Mouse (Mus musculus) liver, embryonic 16.5 days (tissue): Measurements from ENCODE around the gene Rnf222. TPM values are rescaled to one million over a fixed set of nuclear protein-coding genes. Genes with fewer than 3 reads are reported as not detected.

Experiments
- ATAC-seq: fragments of 200-750 bp; cut with Nextera tagmentation; 2 replicates; pipeline ENCODE4 v1.8.0; 2017; ENCODE audit warnings: low read depth, mild to moderate bottlenecking, moderate number of reproducible peaks, moderate library complexity
- H3K27ac ChIP-seq: fragments of 300-500 bp; sonication (generic); 2 replicates; pipeline ENCODE4 v1.5.1; 2014; ENCODE audit warnings: mild to moderate bottlenecking, low read length
- H3K27me3 ChIP-seq: fragments of 300-500 bp; sonication (generic); 2 replicates; pipeline ENCODE4 v1.6.1; 2014; ENCODE audit warnings: low read depth, low read length, mixed read lengths; ENCODE audit not compliant: control insufficient read depth, insufficient read depth
- H3K36me3 ChIP-seq: fragments of 300-500 bp; sonication (generic); 2 replicates; pipeline ENCODE4 v1.6.1; 2014; ENCODE audit warnings: mild to moderate bottlenecking; ENCODE audit not compliant: control insufficient read depth, insufficient read depth
- H3K4me1 ChIP-seq: fragments of 300-500 bp; sonication (generic); 2 replicates; pipeline ENCODE4 v1.6.1; 2014; ENCODE audit warnings: low read depth, low read length, mixed read lengths; ENCODE audit not compliant: control insufficient read depth
- H3K4me2 ChIP-seq: fragments of 300-500 bp; sonication (generic); 2 replicates; pipeline ENCODE4 v1.6.1; 2014; ENCODE audit warnings: low read depth, low read length, mixed read lengths
- H3K4me3 ChIP-seq: fragments of 300-500 bp; sonication (generic); 2 replicates; pipeline ENCODE4 v1.5.1; 2014; ENCODE audit warnings: low read depth, mild to moderate bottlenecking, low read length
- H3K9ac ChIP-seq: fragments of 300-500 bp; sonication (generic); 2 replicates; pipeline ENCODE4 v1.6.1; 2014; ENCODE audit warnings: low read depth, low read length
- H3K9me3 ChIP-seq: fragments of 300-500 bp; sonication (generic); replicated peaks from 2 replicates; pipeline ENCODE4 v1.6.1; 2016; ENCODE audit warnings: low read length; ENCODE audit not compliant: control insufficient read depth
- WGBS: fragments of 180-500 bp; shearing (Covaris S2); extraction: QIAGEN DNeasy Blood & Tissue Kit; methylation state at CpG from one replicate; pipeline ENCODE4 v1.1.7; 2014; ENCODE audit not compliant: insufficient replicate concordance; 5-methylcytosine and 5-hydroxymethylcytosine counted together
- polyA plus RNA-seq: library from polyadenylated mRNA; unstranded; fragments of >200 nt; fragmentation: Nextera tagmentation; extraction: Ambion mirVana; gene quantifications from 2 replicates; pipeline ENCODE4 v1.2.1, GENCODE M21; 2015

The Rnf222 gene
- polyA plus RNA-seq, 1 experiment from 2014 or later = 0.04 TPM

DNA sequence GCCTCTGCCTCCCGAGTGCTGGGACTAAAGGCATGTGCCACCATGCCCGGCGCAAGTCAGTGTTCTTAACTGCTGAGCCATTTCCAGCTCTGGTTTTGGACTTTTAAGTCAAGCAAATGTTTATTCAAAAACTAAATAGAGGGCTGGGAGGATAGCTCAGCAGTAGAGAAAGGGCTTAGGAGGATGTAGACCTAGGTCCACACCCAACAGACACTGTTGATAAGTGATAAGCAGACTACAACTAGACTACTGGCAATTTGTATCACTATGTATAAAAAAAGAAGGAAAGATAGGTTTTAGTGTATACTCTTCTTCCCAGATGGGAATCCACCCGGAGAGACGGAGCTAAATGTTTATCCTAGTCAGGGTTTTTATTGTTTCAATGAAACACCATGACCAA lies 7.9 kb downstream of the Rnf222 start:
- whole genome bisulfite sequencing = 34% methylated on average over 5 of the region's 5 CpGs
- no peak overlapping the region; the same call in 1 of the 2 replicates for H3K4me2 ChIP-seq
- no peak overlapping the region for H3K4me3 ChIP-seq
- H3K9ac ChIP-seq = no peak overlapping the region
- peak overlapping the region; percentile 78 for H3K27ac ChIP-seq
- no peaks in the 10 kb centered on the region for H3K9me3 ChIP-seq
- ATAC-seq = peak; percentile 75
- H3K27me3 ChIP-seq = no peaks in the 10 kb centered on the region
- no peaks in the 10 kb centered on the region for H3K36me3 ChIP-seq
- H3K4me1 ChIP-seq = peaks cover 53% of the 10 kb centered on the region

DNA sequence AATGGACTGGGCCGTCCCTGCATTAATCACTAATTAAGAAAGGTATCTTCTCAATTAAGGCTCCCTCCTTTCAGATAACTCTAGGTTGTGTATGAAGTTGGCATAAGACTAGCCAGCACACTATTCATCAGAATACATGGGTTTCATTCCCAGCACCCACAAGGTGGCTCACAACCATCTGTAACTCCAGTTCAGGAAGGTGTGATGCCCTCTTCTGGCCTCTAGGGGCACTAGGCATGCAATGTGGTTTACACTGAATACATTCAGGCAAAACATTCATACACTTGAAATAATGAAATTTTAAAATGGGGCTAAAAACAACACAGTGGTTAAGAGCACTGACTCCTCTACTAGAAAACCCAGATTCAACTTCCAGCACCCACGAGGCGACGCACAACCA lies 8.8 kb downstream of the Rnf222 start:
- ATAC-seq = no peak
- H3K4me1 ChIP-seq = peaks cover 51% of the 10 kb centered on the region
- 62% methylated on average over 4 of the region's 4 CpGs for WGBS

DNA sequence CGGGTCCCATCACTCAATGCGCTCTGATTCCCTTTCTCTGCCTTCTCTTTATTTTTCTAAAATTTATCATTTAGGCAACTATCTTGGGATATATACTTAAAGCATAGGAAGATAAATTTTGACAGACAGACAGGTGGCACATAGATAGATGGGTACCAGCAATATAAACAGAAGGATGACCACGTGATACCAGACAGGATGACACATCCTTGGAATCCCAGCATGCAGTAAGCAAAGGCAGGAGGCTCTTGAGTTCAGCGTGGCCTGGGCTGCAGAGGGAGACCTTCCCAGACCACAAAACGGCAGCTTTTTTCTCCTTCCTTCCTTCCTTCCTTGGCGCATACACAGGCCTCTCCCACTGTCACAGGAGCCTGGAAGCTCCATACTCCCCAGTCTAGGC lies 9.5 kb downstream of the Rnf222 start:
- Histone ChIP-seq H3K9me3 (no peaks in the 10 kb centered on the region), H3K4me3 (no peak overlapping the region), H3K36me3 (peaks cover 1% of the 10 kb centered on the region; the same call in 1 of the 2 replicates), H3K9ac (no peak overlapping the region), H3K27ac (no peak overlapping the region), H3K4me1 (peaks cover 48% of the 10 kb centered on the region), H3K27me3 (no peaks in the 10 kb centered on the region), H3K4me2 (no peak overlapping the region)
- 48% methylated on average over 6 of the region's 6 CpGs for WGBS
- ATAC-seq = no peak

More for the DNA sequence above, 8.8 kb downstream of the Rnf222 start:
- Histone ChIP-seq H3K9ac (no peak overlapping the region), H3K9me3 (no peaks in the 10 kb centered on the region), H3K36me3 (no peaks in the 10 kb centered on the region), H3K27ac (peak overlapping the region; percentile 78), H3K27me3 (no peaks in the 10 kb centered on the region), H3K4me3 (no peak overlapping the region), H3K4me2 (no peak overlapping the region)

DNA sequence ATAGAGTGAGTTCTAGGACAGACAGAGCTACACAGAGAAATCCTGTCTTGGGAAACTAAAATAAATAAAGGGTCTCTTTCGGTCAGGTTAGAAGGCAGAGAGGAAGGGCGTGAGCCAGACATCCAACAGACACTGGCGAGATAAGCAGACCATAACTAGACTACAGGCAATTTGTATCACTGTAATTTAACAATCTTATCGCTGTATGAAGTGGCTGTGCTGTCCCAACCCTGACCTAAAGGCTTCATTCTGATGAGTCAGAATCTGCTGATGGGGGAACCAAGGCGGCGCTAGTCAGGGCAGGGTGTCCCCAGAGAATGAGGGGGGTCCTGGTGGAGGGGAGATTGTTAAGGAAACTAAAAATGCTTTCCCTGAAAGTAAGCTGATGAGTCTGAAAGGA lies 10.4 kb downstream of the Rnf222 start:
- Histone ChIP-seq H3K36me3 (peaks cover 11% of the 10 kb centered on the region), H3K9ac (0 out of 2 replicates have a peak overlapping the region, but pooled peaks have one; percentile 5), H3K4me2 (no peak overlapping the region), H3K4me3 (no peak overlapping the region), H3K27ac (peak overlapping the region; percentile 39), H3K27me3 (no peaks in the 10 kb centered on the region), H3K4me1 (peaks cover 49% of the 10 kb centered on the region), H3K9me3 (no peaks in the 10 kb centered on the region)
- ATAC-seq = peak; percentile 31; the same call in 1 of the 2 replicates
- WGBS = 20% methylated on average over 6 of the region's 6 CpGs

DNA sequence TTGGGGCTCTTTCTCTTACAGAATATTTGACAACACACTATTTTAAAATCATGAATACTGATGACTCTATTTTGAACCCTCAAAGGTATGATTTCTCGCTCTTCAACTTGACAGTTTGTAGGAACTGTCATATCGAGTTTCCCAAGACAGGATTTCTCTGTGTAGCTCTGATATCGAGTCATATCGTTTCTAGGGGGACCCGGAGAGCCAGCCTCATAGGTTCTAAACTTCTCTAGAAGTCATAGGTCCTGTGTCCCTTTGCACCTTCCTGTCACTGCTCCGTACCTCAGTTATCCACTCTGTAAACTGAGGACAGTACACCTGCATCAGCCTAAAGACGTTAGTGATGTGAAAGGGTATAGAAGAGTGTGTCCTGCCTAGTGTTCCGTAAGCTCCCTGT lies 11.5 kb downstream of the Rnf222 start:
- Histone ChIP-seq H3K27ac (0 out of 2 replicates have a peak overlapping the region, but pooled peaks have one; percentile 4), H3K4me1 (peaks cover 49% of the 10 kb centered on the region), H3K4me2 (no peak overlapping the region)

DNA sequence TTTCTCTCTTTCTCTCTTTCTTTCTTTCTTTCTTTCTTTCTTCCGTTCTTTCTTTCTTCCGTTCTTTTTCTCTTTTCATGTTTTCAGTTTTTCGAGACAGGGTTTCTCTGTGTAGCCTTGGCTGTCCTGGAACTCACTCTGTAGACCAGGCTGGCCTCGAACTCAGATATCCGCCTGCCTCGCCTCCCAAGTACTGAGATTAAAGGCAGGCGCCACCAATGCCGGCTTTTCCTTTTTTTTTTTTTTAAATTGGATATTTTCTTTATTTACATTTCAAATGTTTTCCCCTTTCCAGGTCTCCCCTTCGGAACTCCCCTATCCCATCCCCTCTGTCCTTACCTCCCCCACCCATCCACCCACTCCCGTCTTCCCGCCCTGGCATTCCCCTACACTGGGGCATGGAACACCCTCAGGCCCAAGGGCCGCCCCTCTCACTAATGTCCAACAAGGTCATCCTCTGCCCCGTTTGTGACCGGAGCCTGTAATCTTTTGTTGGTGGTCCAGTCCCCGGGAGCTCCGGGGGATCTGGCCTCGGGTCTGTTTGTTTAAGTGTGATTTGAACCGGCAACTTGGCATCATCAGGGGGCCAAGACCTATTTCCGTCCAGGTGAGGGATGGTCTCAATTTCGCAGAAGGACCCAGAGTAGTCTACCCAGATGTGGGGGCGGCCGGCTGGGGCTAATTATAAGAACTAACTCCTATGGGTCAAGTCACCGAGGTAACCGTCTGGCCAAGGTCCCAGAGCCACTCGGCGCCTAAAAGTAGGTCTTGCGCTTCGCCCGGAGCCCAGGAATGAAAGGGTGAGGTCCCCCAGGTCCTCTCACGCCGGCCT lies 12.4 kb downstream of the Rnf222 start:
- H3K9me3 ChIP-seq = no peaks in the 10 kb centered on the region
- H3K36me3 ChIP-seq = peaks cover 30% of the 10 kb centered on the region
- peak overlapping the region; percentile 75 for H3K4me2 ChIP-seq
- 29% methylated on average over 31 of the region's 31 CpGs for WGBS
- H3K9ac ChIP-seq = peak overlapping the region; percentile 68
- H3K4me3 ChIP-seq = peak overlapping the region; percentile 82
- ATAC-seq = no peak
- H3K27me3 ChIP-seq = no peaks in the 10 kb centered on the region
- no peak overlapping the region for H3K27ac ChIP-seq
- peaks cover 49% of the 10 kb centered on the region for H3K4me1 ChIP-seq

More for the DNA sequence above, 11.5 kb downstream of the Rnf222 start:
- Histone ChIP-seq H3K36me3 (peaks cover 21% of the 10 kb centered on the region), H3K27me3 (no peaks in the 10 kb centered on the region), H3K9me3 (no peaks in the 10 kb centered on the region), H3K4me3 (no peak overlapping the region), H3K9ac (no peak overlapping the region)
- 61% methylated on average over 8 of the region's 8 CpGs for WGBS
- ATAC-seq = no peak

DNA sequence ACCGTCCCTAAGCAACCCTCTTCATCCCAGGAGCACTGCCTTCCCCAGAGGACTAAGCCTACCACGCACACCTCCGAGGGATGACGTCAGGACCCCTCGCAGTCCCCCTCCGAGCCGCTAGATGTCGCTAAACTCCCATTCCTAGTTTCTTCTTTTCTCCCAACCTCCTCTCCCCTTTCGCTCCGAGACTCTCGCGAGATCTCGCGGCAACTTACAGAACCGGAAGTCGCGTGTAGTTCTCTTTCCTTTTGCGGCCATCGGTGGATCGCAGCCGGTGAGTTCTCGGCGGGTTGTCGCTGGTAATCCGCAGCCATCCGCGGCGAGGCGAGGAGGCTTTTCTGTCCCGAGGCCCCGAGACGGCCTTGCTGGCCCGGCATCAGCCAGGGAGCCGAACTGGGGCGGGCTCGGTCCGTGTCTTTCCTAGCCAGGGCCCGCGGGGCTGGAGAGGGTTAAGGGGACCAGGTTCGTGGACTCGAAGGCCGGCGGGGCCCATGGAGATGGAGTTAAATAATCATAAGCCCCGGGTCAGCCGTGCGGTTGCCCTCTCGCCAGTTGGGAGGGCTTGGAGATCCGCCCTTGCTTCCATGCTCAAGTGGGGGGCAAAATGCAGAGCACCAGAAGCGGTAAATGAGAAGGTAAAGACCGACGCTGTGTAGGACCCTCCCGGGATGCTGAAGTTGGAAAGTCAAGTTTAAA lies 13.1 kb downstream of the Rnf222 start, which contains the start of gene Rpl26:
TSS of gene Rpl26 (plus strand) at position 233 of the 696 bp plus-strand sequence.
- peak within 1 kb of the TSS; percentile 51 for H3K27ac ChIP-seq
- no peaks in the 10 kb centered on the region for H3K27me3 ChIP-seq
- peak within 1 kb of the TSS; percentile 75 for H3K4me2 ChIP-seq
- H3K9ac ChIP-seq = peak within 1 kb of the TSS; percentile 84
- peaks cover 44% of the 10 kb centered on the region for H3K4me1 ChIP-seq
- under 1% methylated on average over 52 of the region's 52 CpGs for WGBS
- no peaks in the 10 kb centered on the region for H3K9me3 ChIP-seq
- H3K36me3 ChIP-seq = peaks cover 35% of the 10 kb centered on the region
- peak; percentile 77 for ATAC-seq
- H3K4me3 ChIP-seq = peak within 1 kb of the TSS; percentile 82

DNA sequence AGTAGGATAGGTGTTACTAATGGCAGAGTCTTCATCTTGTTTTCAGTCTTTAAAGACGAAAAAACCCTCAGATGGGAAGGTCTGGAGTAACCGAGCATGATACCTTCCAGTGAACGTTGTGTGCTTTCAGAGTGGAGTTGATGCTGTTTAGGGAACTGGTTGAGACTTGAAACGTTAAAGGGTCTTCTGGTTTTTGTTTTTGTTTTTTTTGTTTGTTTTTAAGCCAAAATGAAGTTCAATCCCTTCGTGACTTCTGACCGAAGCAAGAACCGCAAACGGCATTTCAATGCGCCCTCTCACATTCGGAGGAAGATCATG lies 13.7 kb downstream of the Rnf222 start:
- no peaks in the 10 kb centered on the region for H3K27me3 ChIP-seq
- H3K4me2 ChIP-seq = peak overlapping the region; percentile 72
- peak overlapping the region; percentile 82 for H3K4me3 ChIP-seq
- 0% methylated on average over 10 of the region's 10 CpGs for WGBS
- peaks cover 40% of the 10 kb centered on the region for H3K4me1 ChIP-seq
- no peak overlapping the region; the same call in 1 of the 2 replicates for H3K27ac ChIP-seq
- H3K9me3 ChIP-seq = no peaks in the 10 kb centered on the region
- ATAC-seq = no peak
- H3K9ac ChIP-seq = peak overlapping the region; percentile 84
- H3K36me3 ChIP-seq = peaks cover 35% of the 10 kb centered on the region

DNA sequence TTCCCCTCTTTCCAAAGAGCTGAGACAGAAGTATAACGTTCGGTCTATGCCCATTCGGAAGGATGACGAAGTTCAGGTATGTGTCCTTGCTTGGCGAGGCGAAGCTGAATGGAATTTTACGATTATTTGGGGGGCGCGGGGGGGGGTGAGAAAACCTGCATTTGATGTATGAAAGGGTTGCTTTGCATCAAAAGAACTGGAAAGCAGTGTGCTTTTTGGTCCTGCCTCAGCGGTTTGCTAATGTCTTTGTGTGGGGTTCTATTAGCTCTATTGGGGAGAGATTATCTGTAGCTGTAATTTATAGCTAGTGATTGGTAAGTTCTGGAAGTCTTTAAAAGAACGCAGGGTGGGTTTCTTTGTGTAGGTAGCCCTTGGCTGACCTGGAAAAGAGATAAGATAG lies 14.0 kb downstream of the Rnf222 start:
- no peaks in the 10 kb centered on the region for H3K27me3 ChIP-seq
- no peak for ATAC-seq
- no peaks in the 10 kb centered on the region for H3K9me3 ChIP-seq
- H3K4me1 ChIP-seq = peaks cover 38% of the 10 kb centered on the region
- peak overlapping the region; percentile 84 for H3K9ac ChIP-seq
- H3K4me2 ChIP-seq = peak overlapping the region; percentile 72
- H3K36me3 ChIP-seq = peaks cover 35% of the 10 kb centered on the region
- no peak overlapping the region for H3K27ac ChIP-seq
- H3K4me3 ChIP-seq = peak overlapping the region; percentile 82
- whole genome bisulfite sequencing = under 1% methylated on average over 11 of the region's 11 CpGs
